Mouse (Mus musculus): Measurements from ENCODE around the gene Ralgapa1. TPM values are rescaled to one million over a fixed set of nuclear protein-coding genes. Genes with fewer than 3 reads are reported as not detected.
A peak's percentile ranks its signal among the peaks of the same experiment; 100 is the strongest.
"Not testable (repeated sequence)": the region's sequence is repeated elsewhere in the genome, so short reads cannot be mapped to it uniquely, and the experiment has no call there.

Ralgapa1 gene
- polyA plus RNA-seq, 1 experiment from 2014 or later = 17.6 TPM

- Histone ChIP-seq H3K27me3 (no peaks in the 10 kb centered on the region), H3K4me2 (no peak overlapping the region), H3K4me3 (no peak overlapping the region), H3K9me3 (replicated peaks) (no peaks in the 10 kb centered on the region), H3K27ac (no peak overlapping the region), H3K36me3 (no peaks in the 10 kb centered on the region), H3K9ac (no peak overlapping the region), H3K4me1 (replicated peaks) (no peaks in the 10 kb centered on the region; the same call in 1 of the 2 replicates)
- 85% methylated on average over 9 of the region's 9 CpGs for WGBS
- no peak for ATAC-seq (replicated peaks; ENCODE audit: insufficient number of reproducible peaks, insufficient read depth, low FRiP score, low read depth)
Observed at GRCm38 (mm10) chr12:55564187-55564963, 256.6 kb downstream of the Ralgapa1 start.

- H3K27me3 ChIP-seq = no peaks in the 10 kb centered on the region
- H3K9me3 ChIP-seq (replicated peaks) = no peaks in the 10 kb centered on the region
- H3K4me3 ChIP-seq = no peak overlapping the region
- no peak overlapping the region for H3K9ac ChIP-seq
- no peaks in the 10 kb centered on the region; the same call in 1 of the 2 replicates for H3K4me1 ChIP-seq (replicated peaks)
- H3K4me2 ChIP-seq = no peak overlapping the region
- WGBS = 90% methylated on average over 3 of the region's 3 CpGs
- no peak overlapping the region for H3K27ac ChIP-seq
- ATAC-seq (replicated peaks; ENCODE audit: insufficient number of reproducible peaks, insufficient read depth, low FRiP score, low read depth) = no peak
- no peaks in the 10 kb centered on the region for H3K36me3 ChIP-seq
Observed at GRCm38 (mm10) chr12:55563742-55564141, 257.2 kb downstream of the Ralgapa1 start.

- 14% methylated on average over 19 of the region's 19 CpGs for WGBS
- peak overlapping the region; percentile 10; the same call in 1 of the 2 replicates for H3K9ac ChIP-seq
- H3K9me3 ChIP-seq (replicated peaks) = no peaks in the 10 kb centered on the region
- no peaks in the 10 kb centered on the region for H3K27me3 ChIP-seq
- peak overlapping the region; percentile 66 for H3K4me2 ChIP-seq
- no peaks in the 10 kb centered on the region for H3K36me3 ChIP-seq
- peak overlapping the region; percentile 45 for H3K4me3 ChIP-seq
- H3K27ac ChIP-seq = no peak overlapping the region
- no peak for ATAC-seq (replicated peaks; ENCODE audit: insufficient number of reproducible peaks, insufficient read depth, low FRiP score, low read depth)
- no peaks in the 10 kb centered on the region; the same call in 1 of the 2 replicates for H3K4me1 ChIP-seq (replicated peaks)
Observed at GRCm38 (mm10) chr12:55560025-55560690, 260.8 kb downstream of the Ralgapa1 start.

GRCm38 (mm10) chr12:55559184-55559855, 261.6 kb downstream of the Ralgapa1 start:
- Histone ChIP-seq H3K27ac (no peak overlapping the region), H3K4me2 (no peak overlapping the region), H3K9me3 (replicated peaks) (no peaks in the 10 kb centered on the region), H3K27me3 (no peaks in the 10 kb centered on the region), H3K4me3 (no peak overlapping the region), H3K4me1 (replicated peaks) (no peaks in the 10 kb centered on the region; the same call in 1 of the 2 replicates), H3K9ac (no peak overlapping the region), H3K36me3 (no peaks in the 10 kb centered on the region)
- ATAC-seq (replicated peaks; ENCODE audit: insufficient number of reproducible peaks, insufficient read depth, low FRiP score, low read depth) = no peak
- WGBS = 82% methylated on average over 12 of the region's 12 CpGs

- Histone ChIP-seq H3K4me1 (replicated peaks) (no peaks in the 10 kb centered on the region; the same call in 1 of the 2 replicates), H3K27me3 (no peaks in the 10 kb centered on the region), H3K27ac (no peak overlapping the region), H3K36me3 (no peaks in the 10 kb centered on the region), H3K9me3 (replicated peaks) (no peaks in the 10 kb centered on the region), H3K4me3 (no peak overlapping the region), H3K9ac (no peak overlapping the region), H3K4me2 (no peak overlapping the region)
- ATAC-seq (replicated peaks; ENCODE audit: insufficient number of reproducible peaks, insufficient read depth, low FRiP score, low read depth) = no peak
- WGBS = 71% methylated on average over 6 of the region's 6 CpGs
Observed at GRCm38 (mm10) chr12:55557866-55558265, 263.1 kb downstream of the Ralgapa1 start.

- not testable (repeated sequence) for H3K36me3 ChIP-seq; H3K9me3 ChIP-seq (replicated peaks); ATAC-seq (replicated peaks; ENCODE audit: insufficient number of reproducible peaks, insufficient read depth, low FRiP score, low read depth); H3K4me1 ChIP-seq (replicated peaks); H3K27ac ChIP-seq; H3K4me3 ChIP-seq; H3K9ac ChIP-seq; H3K4me2 ChIP-seq; H3K27me3 ChIP-seq
- WGBS = 78% methylated on average over 6 of the region's 6 CpGs
Observed at GRCm38 (mm10) chr12:55554901-55555300, 266.1 kb downstream of the Ralgapa1 start.

Small RNA genes within 50 kb of the gene (microRNA-seq; reads per million reads assigned to microRNA genes)
- 1.1 reads per million for gene Gm23394

Other genes with a start within 250 kb of the Ralgapa1 start
- 0.04 and 1.3 TPM in 2 replicates for gene Insm2, start 221.7 kb downstream of the Ralgapa1 start, polyA plus RNA-seq (2015; fragmentation: Nextera tagmentation; extraction: Ambion mirVana)
- gene Brms1l, start 15.2 kb upstream of the Ralgapa1 start, polyA plus RNA-seq (2015; fragmentation: Nextera tagmentation; extraction: Ambion mirVana) = 24.6 and 28.0 TPM in 2 replicates